Mouse (Mus musculus) skeletal muscle tissue, adult 2 months (tissue): ENCODE results near the gene Rnf38.
A peak's percentile ranks its signal among the peaks of the same experiment; 100 is the strongest.

ENCODE experiments used
- DNase-seq: peaks from one replicate; pipeline ENCODE4 v3.0.0-alpha.2; 2012; ENCODE audit warnings: low read depth, low spot score

The Rnf38 gene

DNA sequence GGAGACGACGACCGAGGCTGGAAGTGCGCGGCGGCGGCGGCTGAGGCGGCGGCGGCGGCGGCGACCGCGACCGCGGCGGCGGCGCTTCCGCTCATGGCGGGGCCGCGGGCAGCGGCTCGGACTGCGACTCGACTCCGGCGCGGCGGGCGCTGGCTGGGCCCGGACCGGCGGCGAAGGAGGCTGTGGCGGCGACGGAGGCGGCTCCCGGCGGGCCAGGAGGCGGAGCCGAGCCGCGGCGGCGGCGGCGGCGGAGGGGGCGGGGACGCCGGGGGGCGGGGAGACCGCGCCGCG, at the start of gene Rnf38:
Gene Rnf38 (minus strand): TSS at position 77 of the 291 bp plus-strand sequence.
- DNase-seq = no peak

DNA sequence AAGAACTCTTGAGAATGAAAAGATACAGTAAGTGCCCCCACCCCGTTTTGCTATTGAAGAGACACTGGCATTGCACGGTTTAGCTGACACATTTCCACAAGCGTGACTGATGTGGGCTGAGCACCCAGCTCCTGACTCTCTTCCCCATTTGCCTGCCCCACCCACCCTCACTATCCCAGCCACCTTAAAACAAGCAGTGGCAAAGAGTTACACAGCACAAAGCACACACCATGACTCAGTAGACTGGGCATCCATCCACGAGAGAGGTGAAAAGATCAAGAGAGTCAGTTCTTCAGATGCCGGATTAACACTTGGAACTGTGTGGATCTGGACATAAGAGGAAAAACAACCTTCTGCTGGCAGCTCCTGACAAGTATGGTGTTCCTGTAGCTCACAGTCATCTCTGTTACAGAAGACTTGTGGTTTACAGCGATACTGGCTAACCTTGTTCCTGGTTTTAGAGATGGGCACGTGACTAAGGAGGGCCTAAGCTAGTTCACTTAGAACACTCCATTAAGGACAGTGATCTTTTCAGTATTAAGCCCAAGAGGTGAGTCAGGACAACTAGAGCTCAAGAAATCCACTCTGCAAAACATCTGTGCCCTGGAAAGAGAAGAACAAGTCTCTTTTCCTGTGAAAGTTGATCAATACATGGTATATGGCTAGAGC, 48.1 kb upstream of the Rnf38 start:
- no peak for DNase-seq

DNA sequence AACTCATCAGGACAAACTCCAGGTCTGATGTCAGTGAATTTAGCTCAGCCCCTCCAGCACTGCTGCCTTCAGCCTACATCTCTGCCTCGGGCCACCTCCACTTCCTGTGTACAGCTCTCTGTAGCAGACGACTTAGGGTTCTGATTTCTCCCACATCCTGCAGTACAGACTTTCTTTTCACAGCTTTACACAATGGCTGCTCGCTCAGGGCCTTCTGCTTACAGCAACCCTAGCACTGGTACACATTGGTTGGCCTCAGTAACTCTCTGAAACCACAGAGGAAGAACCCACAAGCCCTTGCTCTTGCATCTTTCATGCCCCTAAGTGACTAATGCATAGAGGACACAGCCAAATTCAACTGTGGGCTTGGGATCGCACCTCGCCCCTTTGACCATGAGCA, 37.5 kb upstream of the Rnf38 start:
- no peak for DNase-seq

DNA sequence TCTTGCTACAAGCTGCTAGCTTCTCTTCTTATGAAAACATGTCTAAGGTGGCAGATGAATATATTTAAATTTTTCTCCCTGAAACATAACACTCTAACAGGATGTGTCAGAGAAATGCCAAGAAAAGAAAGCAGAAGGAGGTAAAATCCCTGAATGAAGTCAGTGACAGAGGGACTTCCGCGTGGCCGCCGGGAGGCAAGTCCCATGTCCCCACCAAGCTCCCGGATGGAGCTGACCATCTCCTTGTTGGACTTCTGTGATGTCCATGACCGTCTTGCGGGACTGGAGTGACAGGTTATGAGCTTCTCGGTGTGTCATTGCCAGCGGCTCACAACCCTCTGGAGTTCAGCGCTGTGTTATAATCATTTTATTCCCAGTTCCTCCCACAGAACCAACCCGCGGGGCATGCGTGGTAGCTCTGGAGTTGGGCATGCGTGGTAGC, 35.8 kb upstream of the Rnf38 start:
- DNase-seq = no peak

DNA sequence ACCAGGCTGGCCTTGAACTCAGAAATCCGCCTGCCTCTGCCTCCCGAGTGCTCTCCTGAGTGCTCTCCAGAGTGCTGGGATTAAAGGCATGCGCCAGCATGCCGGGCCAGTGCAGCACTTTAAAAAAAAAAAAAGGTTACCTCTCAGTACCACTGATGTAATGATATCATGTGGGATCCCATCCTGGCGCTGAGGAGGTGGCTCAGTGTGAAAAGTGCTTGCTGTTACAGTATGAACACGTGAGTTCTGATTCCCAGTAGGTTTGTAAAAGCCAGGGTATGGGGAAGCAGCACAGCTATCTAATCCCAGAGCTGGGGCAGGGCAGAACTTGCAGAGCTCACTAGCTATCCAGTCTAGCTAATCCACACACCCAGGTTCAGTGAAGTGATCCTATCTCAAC, 33.8 kb upstream of the Rnf38 start:
- no peak for DNase-seq

DNA sequence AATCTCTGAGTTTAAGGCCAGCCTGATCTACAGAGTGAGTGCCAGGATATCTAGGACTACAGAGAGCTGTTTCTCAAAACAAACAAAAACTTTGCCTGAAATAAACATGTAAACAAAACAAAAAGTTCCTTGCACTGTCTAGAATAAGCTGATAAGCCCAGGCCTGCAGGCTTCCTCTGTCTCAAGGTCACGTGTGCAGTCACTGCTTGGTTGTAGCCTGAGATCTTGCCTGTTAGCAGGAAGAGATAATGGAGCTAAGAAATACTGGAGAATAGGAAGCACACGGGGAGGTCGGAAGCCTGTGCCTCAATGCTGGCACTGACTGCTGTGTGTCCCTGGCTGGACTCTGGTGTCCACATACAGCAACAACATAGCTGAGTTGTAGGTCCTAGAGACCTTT, 31.9 kb upstream of the Rnf38 start:
- DNase-seq = no peak

DNA sequence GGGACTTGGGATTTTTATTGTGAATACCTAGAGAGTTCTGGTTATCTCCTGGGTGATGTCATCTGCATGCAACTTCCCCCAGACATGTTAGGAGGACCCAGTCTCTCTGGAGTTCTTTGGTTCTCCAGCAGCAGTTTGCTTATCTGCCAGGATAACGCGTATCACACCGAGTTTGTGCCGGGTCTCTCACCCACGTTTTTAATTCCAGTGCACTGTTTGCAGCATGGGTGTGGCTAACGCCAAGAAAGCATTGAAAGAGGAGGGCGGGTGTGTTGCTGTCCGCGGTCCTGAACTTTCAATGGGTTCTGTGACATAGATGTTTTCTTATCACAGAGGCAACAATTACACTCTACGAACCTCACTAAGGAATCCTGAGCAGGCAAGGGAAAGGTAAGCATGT, 26.7 kb upstream of the Rnf38 start:
- DNase-seq = no peak

DNA sequence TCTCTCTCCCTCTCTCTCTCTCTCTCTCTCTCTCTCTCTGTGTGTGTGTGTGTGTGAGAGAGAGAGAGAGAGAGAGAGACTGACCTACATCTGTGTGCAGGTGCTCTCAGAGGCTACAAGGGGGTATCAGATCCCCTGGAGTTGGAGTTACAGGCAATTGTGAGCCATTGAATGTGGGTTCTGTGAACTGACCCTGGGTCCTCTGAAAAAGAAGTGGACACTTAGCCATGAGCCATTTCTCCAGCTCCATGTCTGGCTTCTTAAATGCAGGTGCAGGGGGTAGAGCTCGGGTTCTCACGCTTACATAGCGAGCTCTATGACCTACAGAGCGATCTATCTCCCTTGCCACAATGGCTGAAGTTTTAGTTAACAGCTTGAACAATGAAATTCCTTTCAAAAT, 25.5 kb upstream of the Rnf38 start:
- DNase-seq = no peak

DNA sequence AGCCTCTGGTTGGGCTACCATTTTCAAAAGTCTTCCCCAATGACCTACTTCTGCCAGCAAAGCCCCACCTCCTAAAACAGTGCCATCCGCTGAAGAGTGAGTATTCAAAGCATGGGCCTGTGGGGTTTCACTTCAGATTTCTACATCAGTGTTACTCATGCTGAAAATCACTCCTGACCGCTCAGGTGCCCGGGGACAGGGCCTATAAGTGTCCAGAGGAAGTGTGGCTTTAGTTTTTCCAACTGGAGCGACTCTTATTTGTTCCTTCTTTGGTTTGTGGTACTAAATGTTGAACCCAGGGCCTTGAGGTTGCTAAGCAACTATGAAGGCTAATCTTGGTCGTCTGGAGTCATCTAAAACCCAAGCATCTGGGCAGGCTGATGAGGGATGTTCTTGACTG, 21.0 kb upstream of the Rnf38 start:
- no peak for DNase-seq

DNA sequence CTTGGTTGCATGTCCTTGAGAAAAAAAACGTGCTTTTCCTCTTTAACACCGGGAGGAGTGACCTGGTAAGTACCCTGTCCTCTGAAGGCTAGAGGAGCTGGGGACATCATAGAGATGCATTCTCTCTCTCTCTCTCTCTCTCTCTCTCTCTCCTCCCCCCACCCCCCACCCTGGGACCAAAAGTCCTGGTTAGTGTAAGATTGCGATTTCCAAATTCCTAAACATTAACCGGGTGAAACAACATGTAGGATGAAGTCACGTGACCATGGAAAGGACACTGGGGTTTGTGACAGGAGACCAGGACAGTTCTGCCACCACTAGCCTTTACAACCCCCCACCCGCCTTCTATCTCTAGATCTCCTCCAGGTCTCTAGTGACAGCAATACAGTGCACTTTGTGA, 19.6 kb upstream of the Rnf38 start:
- no peak for DNase-seq

DNA sequence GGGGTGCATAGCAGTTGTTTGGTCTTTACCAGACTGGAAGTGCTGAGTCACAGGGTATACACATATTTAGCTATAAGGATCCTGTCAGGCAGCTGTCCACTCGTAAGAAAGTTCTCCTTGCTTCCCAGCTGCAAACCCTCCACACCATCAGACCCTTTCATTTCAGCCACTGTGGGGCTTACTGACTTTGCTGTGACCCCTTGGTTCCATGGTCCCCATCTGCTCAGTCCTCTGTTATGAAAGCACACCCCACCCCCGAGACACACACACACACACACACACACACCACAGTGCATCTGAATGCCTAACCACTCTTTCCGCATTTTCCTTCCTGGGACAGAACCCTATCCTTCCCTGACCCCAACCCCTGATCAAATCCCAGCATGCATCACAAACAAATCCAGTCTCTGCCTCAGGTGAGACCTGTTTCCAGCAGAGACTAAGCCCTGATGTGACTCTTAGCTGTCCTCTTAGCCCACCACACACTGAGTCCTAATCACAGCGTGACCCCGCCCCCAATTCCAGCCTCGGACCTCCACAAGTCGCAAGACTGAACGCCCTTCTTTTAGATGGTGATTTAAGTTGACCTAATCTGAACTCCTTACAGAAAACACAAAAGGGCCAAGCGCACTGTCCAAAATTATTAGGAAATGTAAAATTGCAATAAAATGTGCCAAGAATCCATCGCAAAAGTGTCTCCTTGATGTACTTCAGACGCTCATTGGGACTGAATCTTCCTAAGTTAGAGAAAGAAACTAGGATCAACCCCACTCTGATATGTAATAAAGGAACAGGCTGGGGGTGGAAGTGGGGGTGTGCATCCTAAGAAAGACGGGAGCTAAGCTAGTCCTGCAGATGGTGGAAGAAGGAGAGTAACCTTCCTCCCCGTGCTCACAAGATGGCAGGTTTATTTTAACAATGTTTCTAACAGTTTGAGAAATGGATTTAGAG, 18.7 kb upstream of the Rnf38 start:
- no peak for DNase-seq

DNA sequence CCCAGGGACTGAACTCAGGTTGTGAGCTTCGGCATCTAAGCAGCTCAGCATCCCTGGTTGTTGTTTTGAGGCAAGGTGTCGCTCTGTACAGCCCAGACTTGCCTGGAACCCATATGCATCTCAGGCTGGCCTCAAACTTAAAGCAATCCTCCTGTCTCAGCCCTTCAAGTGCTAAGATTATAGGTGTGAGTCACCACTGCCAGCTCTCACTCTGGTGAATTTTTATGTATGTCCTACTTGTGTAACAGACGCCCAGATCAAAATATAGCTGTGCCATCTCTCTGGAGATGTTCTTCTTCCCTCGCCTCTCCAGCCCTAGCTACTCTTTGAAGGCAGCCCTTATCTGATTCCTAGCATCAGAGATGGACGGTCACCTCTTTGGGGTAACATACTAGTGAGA, 17.9 kb upstream of the Rnf38 start:
- no peak for DNase-seq

DNA sequence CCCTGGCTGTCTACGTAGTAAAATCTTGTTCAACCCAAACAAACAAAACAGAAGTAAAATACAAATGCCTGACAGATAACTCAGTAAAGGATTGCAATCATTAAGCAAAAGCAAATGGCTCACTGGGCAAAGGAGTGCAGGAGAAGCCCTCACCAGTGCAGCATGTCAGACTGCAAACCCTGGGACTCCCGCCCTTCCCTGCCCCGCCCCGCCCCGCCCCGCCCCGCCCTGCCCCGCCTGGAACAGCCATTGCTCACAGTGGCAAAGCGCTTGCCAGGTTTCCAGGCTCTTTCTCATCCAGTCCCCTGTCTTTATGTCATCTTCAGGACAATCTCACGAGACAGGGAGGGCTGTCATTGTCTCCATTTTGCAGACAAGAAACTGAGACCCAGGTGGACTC, 16.1 kb upstream of the Rnf38 start:
- no peak for DNase-seq

DNA sequence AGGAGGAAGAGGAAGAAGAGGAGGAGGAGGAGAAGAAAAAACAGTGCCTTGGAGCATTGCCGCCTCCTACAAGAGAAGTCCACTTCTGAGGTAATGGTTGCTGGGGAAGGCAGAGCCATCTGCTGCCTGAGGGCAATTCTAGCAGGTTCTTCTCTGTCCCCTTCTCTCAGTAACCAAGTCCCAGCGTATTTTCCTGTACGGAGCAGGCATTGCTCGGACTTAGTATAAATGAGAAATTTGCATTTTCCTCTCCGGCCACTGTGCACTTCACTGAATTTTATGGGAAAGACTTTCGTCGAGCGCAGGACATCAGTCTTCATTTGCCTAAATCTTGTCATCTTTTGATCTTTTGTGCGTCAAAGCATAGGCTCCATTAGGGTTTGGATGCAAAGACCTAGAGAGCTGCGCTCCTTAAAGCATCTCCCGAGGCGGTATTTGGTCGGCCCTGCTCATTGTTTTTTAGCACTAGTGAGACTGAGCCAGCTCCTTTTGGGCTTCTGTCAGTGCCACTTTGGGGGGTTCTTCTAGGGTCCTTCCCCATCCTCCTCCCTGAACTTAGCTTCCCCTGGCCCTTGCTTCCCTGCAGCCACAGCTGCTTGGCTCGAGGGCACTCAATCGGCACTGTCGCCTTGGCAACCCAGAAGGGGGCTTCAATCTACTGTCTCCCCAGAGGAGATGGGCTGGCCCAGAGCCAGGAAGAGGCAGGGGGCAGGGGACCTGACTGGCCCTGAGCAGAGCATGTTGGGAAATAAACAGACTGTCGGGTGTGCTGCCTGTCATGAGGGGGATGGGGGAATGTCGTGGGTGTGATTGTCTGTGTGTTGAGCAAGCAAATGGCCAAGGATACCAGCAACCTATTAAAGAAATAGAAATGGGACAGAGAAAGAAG, 13.7 kb upstream of the Rnf38 start:
- DNase-seq = no peak

DNA sequence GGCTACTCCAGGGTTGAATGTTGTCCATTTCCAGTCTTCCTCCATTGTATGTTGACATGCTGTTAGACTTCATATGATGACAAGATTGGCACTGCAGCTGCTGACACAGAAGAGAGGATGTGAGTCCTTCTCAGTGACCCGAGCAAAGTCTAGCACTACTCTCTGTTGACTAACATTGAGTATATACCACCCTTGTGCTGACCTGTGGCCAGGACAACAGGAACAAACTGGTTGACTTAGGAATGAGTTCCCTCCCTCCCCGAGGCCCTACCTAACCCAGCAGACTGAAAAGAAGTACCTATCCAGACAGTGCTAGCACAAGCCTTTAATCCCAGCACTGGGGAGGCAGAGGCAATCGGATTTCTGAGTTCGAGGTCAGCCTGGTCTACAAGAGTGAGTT, 12.7 kb upstream of the Rnf38 start:
- DNase-seq = no peak

DNA sequence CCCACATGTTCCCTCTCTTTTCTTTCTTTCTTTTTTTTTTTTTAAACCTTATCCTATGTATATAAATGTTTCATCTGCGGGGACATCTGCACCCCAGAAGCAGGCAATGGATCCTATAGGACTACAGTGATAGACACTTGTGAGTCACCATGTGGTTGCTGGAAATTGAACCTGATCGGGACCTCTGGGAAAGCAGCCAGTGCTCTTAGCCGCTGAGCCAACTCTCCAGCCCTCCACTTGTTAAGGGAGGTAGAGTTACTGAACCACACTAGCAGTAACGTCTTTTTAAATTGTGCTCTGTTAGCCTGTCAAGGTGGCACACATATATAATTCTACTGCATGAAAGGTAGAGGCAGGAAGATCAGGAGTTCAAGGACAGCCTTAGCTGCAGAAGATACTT, 8.0 kb upstream of the Rnf38 start:
- DNase-seq = no peak

DNA sequence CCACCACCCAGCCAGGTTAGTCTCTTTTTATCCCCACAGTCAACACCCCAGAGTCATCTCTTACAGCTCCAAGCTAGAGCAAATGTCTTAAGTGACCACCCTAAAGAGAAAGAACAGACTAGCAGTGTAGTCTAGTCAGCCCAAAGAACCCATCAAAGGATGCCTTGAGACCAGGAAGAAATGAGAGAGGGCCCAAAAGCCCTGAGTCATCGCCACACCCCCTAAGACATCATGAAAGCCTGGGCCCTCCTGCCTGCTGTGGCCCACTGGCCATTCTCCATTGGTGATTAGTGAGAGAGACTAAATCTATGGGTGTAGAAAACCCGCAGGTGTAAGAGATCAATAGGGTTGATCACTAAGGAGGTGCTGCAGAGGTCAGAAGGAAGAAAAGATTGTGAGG, 2.4 kb upstream of the Rnf38 start:
- no peak for DNase-seq

DNA sequence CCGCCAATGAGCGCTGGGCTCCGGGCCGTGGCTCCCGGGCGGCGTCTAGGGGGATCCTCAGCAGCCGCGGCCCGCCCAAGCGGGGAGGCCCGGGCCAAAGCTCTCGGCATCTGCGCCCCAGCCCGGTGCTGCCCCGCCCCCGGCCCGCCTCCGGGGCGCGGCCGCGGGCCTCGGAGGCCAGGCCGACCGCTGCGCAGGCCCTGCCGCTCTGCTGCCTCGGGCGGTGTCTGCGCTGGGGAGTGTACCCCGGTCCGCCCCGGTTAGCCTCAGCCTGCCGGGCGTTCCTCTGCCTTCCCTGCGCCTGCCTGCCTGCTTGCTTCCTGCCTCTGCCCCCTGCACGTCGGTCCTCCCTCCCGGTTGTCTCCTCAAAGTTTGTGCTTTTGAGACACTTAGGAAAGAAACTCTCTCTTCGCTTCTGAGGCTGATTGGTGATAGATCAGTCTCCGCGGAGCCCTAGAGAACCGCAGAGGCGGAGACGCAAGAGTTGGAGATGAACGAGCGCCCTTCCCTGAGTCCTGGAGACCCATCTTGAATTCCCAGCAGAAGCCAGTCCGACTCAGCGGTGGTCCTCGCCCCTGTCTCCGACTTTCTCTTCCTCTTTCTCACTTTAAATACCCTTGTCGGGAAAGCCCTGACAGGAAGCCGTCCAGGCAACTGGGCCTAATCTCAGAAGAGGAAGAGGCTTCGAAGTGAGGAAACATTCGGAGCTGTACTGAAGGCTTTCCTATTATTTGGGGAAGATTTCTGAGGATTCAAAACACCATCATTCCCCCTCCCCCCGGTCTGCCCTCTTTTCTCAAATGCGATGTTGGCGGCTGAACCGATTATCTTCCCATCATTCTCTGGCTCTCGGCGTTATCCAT, 646 bp upstream of the Rnf38 start:
- peak; percentile 89 for DNase-seq

DNA sequence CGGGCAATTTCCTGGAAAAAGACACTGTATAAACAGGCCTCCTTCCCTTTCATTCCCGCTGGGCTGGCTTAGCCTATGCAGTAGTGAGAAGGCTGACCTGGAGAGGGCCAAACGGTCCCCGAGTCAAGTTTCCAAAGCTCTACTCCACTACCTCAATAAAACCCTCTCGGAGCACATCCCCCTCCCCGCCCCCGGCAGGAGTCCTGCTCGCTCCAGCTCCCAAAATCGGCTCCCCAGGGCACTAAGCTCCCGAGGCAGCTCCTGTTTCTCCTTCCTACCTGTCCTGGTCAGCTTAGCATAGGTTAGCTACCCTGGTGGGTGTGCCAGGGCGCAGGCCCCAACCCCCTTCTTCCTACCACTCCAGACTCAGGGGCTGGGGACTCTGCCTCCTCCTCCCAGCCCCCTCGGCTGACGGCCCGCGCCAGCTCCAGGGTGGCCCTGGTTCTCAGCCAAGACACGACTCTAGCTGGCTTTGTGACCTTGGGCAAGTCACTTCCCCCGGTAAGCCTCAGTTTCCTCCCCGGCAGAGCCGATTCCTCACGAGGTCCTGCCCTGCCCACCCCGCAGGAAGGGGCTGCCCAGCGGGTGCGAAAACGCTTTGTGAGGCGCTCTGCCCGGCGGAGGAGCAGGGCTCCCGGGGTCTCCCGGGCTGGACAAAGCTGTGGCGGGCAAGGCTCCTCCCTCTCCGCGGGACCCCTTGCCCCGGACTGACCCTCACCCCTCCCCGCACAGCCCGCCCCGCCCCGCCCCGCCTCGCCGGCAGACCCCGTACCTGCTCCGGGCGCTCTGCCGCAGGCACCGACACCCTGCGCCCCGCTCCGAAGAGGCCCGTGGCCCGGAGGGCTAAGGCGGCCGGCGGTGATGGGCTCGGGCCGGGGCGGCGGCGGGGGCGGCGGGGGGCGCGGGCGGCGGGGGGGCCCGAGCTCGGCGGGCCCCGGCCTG, 547 bp downstream of the Rnf38 start:
- peak; percentile 32 for DNase-seq

DNA sequence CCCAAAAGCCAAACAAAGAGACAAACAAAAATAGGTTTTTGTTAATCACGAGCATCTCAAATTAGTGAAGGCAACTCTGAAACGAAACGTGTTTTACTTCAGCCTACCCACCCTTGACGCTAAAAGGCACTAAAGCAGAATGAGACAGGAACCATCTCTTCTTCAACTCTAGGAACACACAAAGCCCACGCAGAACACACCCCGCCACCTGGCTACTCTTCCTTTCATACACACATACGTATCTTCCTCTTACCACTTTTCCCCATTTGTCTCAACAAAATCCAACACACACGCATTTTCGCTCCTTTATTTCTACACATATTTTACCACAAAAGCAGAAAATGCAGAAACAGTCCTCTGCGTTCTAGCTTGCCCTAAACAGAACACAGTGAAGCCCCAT, 8.5 kb downstream of the Rnf38 start:
- no peak for DNase-seq
